Mouse (Mus musculus): ENCODE measurements at regions not wholly inside any gene's neighbourhood (a gene's known extent, or its start where the extent isn't known, plus 50 kb on each side); places are given as distances from the start of the nearest gene placed in this dataset.

GRCm38 (mm10) chr2:144123395-144124034, 90.7 kb downstream of the Banf2 start:
- Histone ChIP-seq H3K27me3 (replicated peaks) (peaks cover 40% of the 10 kb centered on the region), H3K36me3 (replicated peaks; ENCODE audit: low read length) (no peaks in the 10 kb centered on the region), H3K4me3 (replicated peaks) (no peak overlapping the region), H3K4me1 (peaks cover 26% of the 10 kb centered on the region), H3K9me3 (peaks cover 28% of the 10 kb centered on the region)
- TF ChIP-seq FLI1 (IDR thresholded peaks at IDR 0.05; ENCODE audit: low read length) (no peak), GATA1 (IDR thresholded peaks at IDR 0.05; ENCODE audit: borderline replicate concordance, low read length) (no peak)

GRCm38 (mm10) chr2:144127082-144128037, 94.5 kb downstream of the Banf2 start:
- TF ChIP-seq GATA1 (IDR thresholded peaks at IDR 0.05; ENCODE audit: borderline replicate concordance, low read length) (no peak), FLI1 (IDR thresholded peaks at IDR 0.05; ENCODE audit: low read length) (no peak)
- peaks cover 13% of the 10 kb centered on the region for H3K4me1 ChIP-seq
- peaks cover 37% of the 10 kb centered on the region for H3K27me3 ChIP-seq (replicated peaks)
- H3K4me3 ChIP-seq (replicated peaks) = no peak overlapping the region
- peaks cover 35% of the 10 kb centered on the region for H3K9me3 ChIP-seq
- no peaks in the 10 kb centered on the region for H3K36me3 ChIP-seq (replicated peaks; ENCODE audit: low read length)

DNA sequence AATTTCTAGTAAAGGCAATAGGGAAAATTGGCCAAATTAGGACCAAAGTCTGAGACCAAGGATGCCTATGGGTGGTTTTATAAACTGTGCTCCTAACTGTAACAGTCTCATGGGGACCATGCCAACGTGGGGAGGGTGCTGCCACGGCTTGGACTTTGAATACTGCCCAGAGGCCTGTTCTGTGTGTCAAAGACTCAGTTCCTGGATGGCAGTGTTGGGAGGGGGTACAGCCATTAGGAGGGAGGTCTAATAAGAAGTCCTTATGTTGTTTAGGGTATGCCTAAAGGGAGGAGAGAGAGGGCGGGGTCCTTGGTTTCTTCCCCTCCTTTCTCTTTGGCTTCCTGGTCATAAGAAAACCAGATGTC, 95.2 kb downstream of the Banf2 start:
- Histone ChIP-seq H3K9me3 (peaks cover 35% of the 10 kb centered on the region), H3K36me3 (replicated peaks; ENCODE audit: low read length) (no peaks in the 10 kb centered on the region), H3K4me1 (peaks cover 13% of the 10 kb centered on the region), H3K27me3 (replicated peaks) (peaks cover 33% of the 10 kb centered on the region), H3K4me3 (replicated peaks) (no peak overlapping the region)
- TF ChIP-seq FLI1 (IDR thresholded peaks at IDR 0.05; ENCODE audit: low read length) = no peak
- TF ChIP-seq GATA1 (IDR thresholded peaks at IDR 0.05; ENCODE audit: borderline replicate concordance, low read length) = no peak

- H3K27me3 ChIP-seq (replicated peaks) = peaks cover 31% of the 10 kb centered on the region
- peaks cover 40% of the 10 kb centered on the region for H3K9me3 ChIP-seq
- no peak overlapping the region for H3K4me3 ChIP-seq (replicated peaks)
- TF ChIP-seq FLI1 (IDR thresholded peaks at IDR 0.05; ENCODE audit: low read length) (no peak), GATA1 (IDR thresholded peaks at IDR 0.05; ENCODE audit: borderline replicate concordance, low read length) (no peak)
- H3K36me3 ChIP-seq (replicated peaks; ENCODE audit: low read length) = no peaks in the 10 kb centered on the region
- peaks cover 12% of the 10 kb centered on the region for H3K4me1 ChIP-seq
These were observed 95.7 kb downstream of the Banf2 start for GRCm38 (mm10) chr2:144128527-144128926.

DNA sequence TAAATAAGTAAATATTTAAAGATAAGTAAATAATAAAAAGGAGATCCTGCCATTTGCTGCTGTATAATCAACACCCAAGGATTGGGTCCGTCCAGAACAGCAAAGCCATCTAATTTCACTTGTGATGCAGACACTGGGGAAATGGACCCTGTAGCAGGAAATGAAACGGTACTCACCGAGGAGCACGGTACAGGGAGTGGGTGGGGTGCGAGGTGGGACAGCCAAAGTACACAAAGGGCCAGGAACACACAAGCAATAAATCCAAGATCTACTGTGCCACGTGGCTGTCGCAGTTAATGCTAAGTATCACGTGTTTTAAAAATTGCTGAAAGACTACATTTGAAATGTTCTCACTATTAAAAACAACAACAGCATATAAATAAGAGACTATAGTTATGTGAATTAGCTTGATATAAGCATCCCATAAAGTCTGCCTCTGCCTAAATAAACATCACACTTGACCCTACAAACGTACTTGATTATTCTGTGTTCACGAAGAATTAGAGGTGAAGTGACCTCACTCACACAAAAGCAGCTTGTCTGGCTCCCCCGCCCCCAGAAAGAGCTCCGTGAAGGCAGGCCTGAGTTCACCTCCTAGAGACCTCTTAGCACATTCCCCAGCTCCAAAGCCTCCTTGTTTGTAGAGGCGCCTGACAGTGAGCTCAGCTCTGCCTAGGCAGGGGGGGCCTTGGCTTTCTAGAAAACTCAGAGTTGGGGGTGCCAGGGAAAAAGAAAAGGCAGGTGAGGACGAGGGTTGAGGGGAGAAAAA, 101.1 kb downstream of the Banf2 start:
- H3K4me3 ChIP-seq (replicated peaks) = no peak overlapping the region
- TF ChIP-seq GATA1 (IDR thresholded peaks at IDR 0.05; ENCODE audit: borderline replicate concordance, low read length) = no peak
- H3K36me3 ChIP-seq (replicated peaks; ENCODE audit: low read length) = no peaks in the 10 kb centered on the region
- peaks cover 15% of the 10 kb centered on the region for H3K9me3 ChIP-seq
- H3K4me1 ChIP-seq = peaks cover 10% of the 10 kb centered on the region
- H3K27me3 ChIP-seq (replicated peaks) = peaks cover 25% of the 10 kb centered on the region

- H3K9me3 ChIP-seq = peaks cover 14% of the 10 kb centered on the region
- peaks cover 15% of the 10 kb centered on the region for H3K4me1 ChIP-seq
- H3K27me3 ChIP-seq (replicated peaks) = peaks cover 22% of the 10 kb centered on the region
- H3K4me3 ChIP-seq (replicated peaks) = no peak overlapping the region
- H3K36me3 ChIP-seq (replicated peaks; ENCODE audit: low read length) = no peaks in the 10 kb centered on the region
- TF ChIP-seq GATA1 (IDR thresholded peaks at IDR 0.05; ENCODE audit: borderline replicate concordance, low read length) (no peak), FLI1 (IDR thresholded peaks at IDR 0.05; ENCODE audit: low read length) (no peak)
These were observed 101.7 kb downstream of the Banf2 start for GRCm38 (mm10) chr2:144134575-144134958.

DNA sequence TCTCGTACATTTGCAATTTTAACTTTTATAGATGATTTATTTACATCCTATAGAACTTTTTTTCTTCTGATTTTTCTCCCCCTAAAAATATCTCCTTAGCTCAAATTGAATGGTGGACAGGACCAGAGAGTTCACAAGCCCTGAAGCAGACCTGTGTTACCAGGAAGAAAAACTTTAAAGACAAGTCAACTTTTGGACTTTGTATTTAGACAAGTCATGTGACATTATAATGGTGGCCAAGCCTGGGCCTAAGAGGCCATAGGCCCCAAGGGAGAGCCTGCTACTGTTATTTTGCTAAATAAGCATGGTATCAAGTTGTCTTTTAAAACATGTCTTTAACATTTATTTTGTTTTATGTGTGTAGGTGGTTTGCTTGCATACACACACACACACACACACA, 102.7 kb downstream of the Banf2 start:
- Histone ChIP-seq H3K4me3 (replicated peaks) (no peak overlapping the region), H3K4me1 (peaks cover 16% of the 10 kb centered on the region), H3K36me3 (replicated peaks; ENCODE audit: low read length) (no peaks in the 10 kb centered on the region), H3K27me3 (replicated peaks) (peaks cover 22% of the 10 kb centered on the region), H3K9me3 (peaks cover 6% of the 10 kb centered on the region; the same call in 1 of the 2 replicates)
- TF ChIP-seq GATA1 (IDR thresholded peaks at IDR 0.05; ENCODE audit: borderline replicate concordance, low read length) (no peak), FLI1 (IDR thresholded peaks at IDR 0.05; ENCODE audit: low read length) (no peak)

DNA sequence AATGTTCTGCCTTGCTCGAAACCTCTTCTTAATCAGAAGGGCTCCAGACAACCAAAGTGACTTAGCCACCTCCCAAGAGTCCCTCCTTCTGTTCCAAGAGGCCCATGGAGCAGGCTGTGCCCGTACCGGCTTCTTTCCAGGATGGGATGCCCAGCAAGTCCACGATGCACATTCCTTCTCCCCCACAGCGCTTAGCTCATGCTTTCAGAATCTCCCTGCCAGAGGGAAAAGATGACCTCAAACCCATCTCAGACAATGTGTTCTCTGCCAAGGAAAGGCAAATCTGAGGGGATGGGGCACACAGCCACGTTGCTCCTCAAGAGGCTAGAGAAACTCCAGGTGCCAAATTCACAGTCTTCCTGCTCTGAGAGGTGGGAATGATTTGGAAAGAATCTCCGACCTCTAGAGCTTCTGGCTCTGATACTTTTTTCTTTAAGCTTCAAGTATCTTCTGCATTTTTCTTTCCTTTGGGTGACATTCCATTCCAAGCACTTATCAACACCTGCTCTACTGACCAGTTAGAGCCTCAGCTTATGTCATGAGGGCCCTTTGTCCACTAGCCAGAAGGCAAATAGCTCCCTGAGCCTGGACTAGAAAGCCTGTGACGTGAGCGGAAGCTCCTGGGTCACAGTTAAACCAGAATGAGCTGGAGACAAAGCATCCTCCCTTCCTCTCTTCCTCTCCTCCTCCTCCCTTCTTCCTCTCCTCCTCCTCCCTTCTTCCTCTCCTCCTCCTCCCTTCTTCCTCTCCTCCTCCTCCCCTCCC, 110.9 kb downstream of the Banf2 start:
- peaks cover 39% of the 10 kb centered on the region for H3K4me1 ChIP-seq
- TF ChIP-seq GATA1 (IDR thresholded peaks at IDR 0.05; ENCODE audit: borderline replicate concordance, low read length) (no peak), FLI1 (IDR thresholded peaks at IDR 0.05; ENCODE audit: low read length) (no peak)
- no peaks in the 10 kb centered on the region for H3K36me3 ChIP-seq (replicated peaks; ENCODE audit: low read length)
- peaks cover 23% of the 10 kb centered on the region for H3K27me3 ChIP-seq (replicated peaks)
- no peaks in the 10 kb centered on the region for H3K9me3 ChIP-seq
- no peak overlapping the region for H3K4me3 ChIP-seq (replicated peaks)

GRCm38 (mm10) chr2:144144486-144145136, 111.8 kb downstream of the Banf2 start:
- Histone ChIP-seq H3K36me3 (replicated peaks; ENCODE audit: low read length) (no peaks in the 10 kb centered on the region), H3K4me1 (peaks cover 32% of the 10 kb centered on the region), H3K9me3 (no peaks in the 10 kb centered on the region), H3K27me3 (replicated peaks) (peaks cover 23% of the 10 kb centered on the region), H3K4me3 (replicated peaks) (no peak overlapping the region)
- no peak for TF ChIP-seq FLI1 (IDR thresholded peaks at IDR 0.05; ENCODE audit: low read length)
- TF ChIP-seq GATA1 (IDR thresholded peaks at IDR 0.05; ENCODE audit: borderline replicate concordance, low read length) = no peak

Data from megakaryocyte, embryonic 14.5 days (primary cell).